Mouse (Mus musculus): ENCODE measurements around the gene Gm36028.

GRCm38 (mm10) chr16:37892667-37893066 is 31.7 kb upstream of the Gm36028 start:
- TF ChIP-seq CTCF (IDR thresholded peaks at IDR 0.05; ENCODE audit: borderline replicate concordance, insufficient read depth, low read depth, low read length) (no peak), POLR2A (IDR thresholded peaks at IDR 0.05; ENCODE audit: borderline replicate concordance, insufficient read depth, low read length) (no peak)
